Mouse (Mus musculus) liver, adult 2 months (tissue): Measurements from ENCODE around the gene Mrps14. TPM values are rescaled to one million over a fixed set of nuclear protein-coding genes. Genes with fewer than 3 reads are reported as not detected.

Experiments used
- DNase-seq: peaks from one replicate; pipeline ENCODE4 v3.0.0-alpha.2; 2011; ENCODE audit warnings: low read depth, low spot score; ENCODE audit errors: extremely low read depth
- H3K27ac ChIP-seq: fragments of 200-500 bp; replicated peaks from 2 replicates; pipeline ENCODE4 v1.5.1; 2012; ENCODE audit warnings: low read depth, mild to moderate bottlenecking, control low read depth, inconsistent platforms, low read length; ENCODE audit not compliant: insufficient read depth
- H3K27me3 ChIP-seq: fragments of 200-500 bp; 2 replicates; pipeline ENCODE4 v1.6.1; 2012; ENCODE audit warnings: mild to moderate bottlenecking, moderate library complexity, low read length, inconsistent platforms; ENCODE audit not compliant: control insufficient read depth, insufficient read depth
- H3K36me3 ChIP-seq: fragments of 200-500 bp; 2 replicates; pipeline ENCODE4 v1.6.1; 2012; ENCODE audit warnings: low read length, inconsistent platforms; ENCODE audit not compliant: control insufficient read depth, insufficient read depth
- H3K4me1 ChIP-seq: fragments of 200-500 bp; 2 replicates; pipeline ENCODE4 v1.6.1; 2011; ENCODE audit warnings: low read length; ENCODE audit not compliant: control insufficient read depth, insufficient read depth
- H3K4me3 ChIP-seq: fragments of 200-500 bp; 2 replicates; pipeline ENCODE4 v1.5.1; 2011; ENCODE audit warnings: low read depth, mild to moderate bottlenecking, control low read depth, low read length, moderate library complexity; ENCODE audit not compliant: insufficient read depth
- H3K79me2 ChIP-seq: fragments of 200-500 bp; 2 replicates; pipeline ENCODE4 v1.6.1; 2012; ENCODE audit warnings: inconsistent platforms, mild to moderate bottlenecking, low read length, moderate library complexity; ENCODE audit not compliant: control insufficient read depth, insufficient read depth
- H3K9ac ChIP-seq: fragments of 200-500 bp; 2 replicates; pipeline ENCODE4 v1.6.1; 2012; ENCODE audit warnings: low read depth, mild to moderate bottlenecking, control low read depth, inconsistent platforms, low read length
- CTCF ChIP-seq: fragments of 200-500 bp; IDR thresholded peaks from 2 replicates; pipeline ENCODE4 v1.5.1; 2011; ENCODE audit warnings: low read depth, low read length, control low read depth
- POLR2A ChIP-seq: fragments of 200-500 bp; IDR thresholded peaks from 2 replicates; pipeline ENCODE4 v1.6.1; 2011; ENCODE audit warnings: low read length, control low read depth; ENCODE audit not compliant: insufficient read depth; ENCODE audit errors: extremely low read depth
- WGBS: fragments of 180-500 bp; shearing (Covaris S2); methylation state at CpG from one replicate; pipeline ENCODE4 v1.1.7; 2018; 5-methylcytosine and 5-hydroxymethylcytosine counted together
- polyA plus RNA-seq: library from polyadenylated mRNA; depleted of rRNA; stranded (reverse); fragments of >200 nt; gene quantifications from 2 replicates; pipeline ENCODE4 v1.2.3, GENCODE M21; 2012; rRNA removed
- total RNA-seq: library from RNA; depleted of rRNA; stranded (reverse); fragments of >200 nt; gene quantifications from 2 replicates; pipeline ENCODE4 v1.2.3, GENCODE M21; 2014; rRNA removed

The Mrps14 gene
- 26.3 and 32.9 TPM in 2 replicates for total RNA-seq
- polyA plus RNA-seq, result 19.6 and 22.4 TPM in 2 replicates

DNA sequence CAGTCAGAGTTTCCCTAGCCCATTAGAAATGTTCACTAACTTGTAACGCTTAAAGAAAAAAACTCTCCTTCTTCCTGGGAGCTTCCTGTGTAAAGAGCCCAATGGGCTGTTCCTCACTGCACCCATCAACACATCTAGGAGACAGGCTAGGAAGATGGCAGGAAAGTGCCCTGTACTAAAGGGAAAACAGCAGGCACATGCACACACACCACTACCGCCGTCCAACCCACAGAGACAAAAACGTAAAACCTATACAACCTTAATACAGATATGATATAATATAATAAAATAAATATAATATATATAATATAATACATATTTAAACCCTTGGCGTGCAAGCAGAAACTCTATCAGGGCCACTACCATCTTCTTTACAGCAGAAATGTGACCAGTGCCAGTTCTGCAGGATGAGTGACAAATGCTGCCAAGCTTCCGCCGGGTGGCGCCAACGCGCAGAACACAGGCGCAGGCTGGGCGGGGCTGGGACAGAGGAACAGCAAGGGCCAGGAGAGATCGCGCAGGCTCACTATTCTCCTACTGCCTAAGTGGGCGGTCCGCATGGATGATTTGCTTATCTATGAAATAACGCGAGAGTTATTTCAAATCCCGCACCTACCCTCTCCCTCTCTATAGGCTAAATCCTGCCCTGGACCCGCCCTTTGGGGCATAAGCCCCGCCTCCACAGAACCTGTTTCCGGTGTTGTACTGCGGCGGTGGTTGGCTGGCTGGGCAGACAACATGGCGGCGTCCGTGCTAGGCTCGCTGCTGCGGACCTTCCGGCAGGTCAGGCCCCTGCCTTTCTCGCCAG is at the start of gene Mrps14:
Gene Mrps14 (plus strand): TSS at position 687 of the 808 bp plus-strand sequence.
- TF ChIP-seq CTCF (peak; percentile 91), POLR2A (peak; percentile 81)

GRCm38 (mm10) chr1:160145606-160146005 is 49.4 kb upstream of the Mrps14 start:
- TF ChIP-seq POLR2A, result no peak
- TF ChIP-seq CTCF, result no peak
- WGBS, result 64% methylated on average over 3 of the region's 3 CpGs
- H3K27me3 ChIP-seq, result 0 out of 2 replicates have a peak, but pooled peaks cover 3% of the 10 kb centered on the region
- no peaks in the 10 kb centered on the region for H3K36me3 ChIP-seq
- DNase-seq, result no peak
- no peaks in the 10 kb centered on the region for H3K79me2 ChIP-seq
- no peak overlapping the region for H3K9ac ChIP-seq
- no peaks in the 10 kb centered on the region for H3K4me1 ChIP-seq
- H3K4me3 ChIP-seq, result no peak overlapping the region
- H3K27ac ChIP-seq, result no peak overlapping the region

More for the DNA sequence above, at the start of gene Mrps14:
- peaks cover 2% of the 10 kb centered on the region; the same call in 1 of the 2 replicates for H3K4me1 ChIP-seq
- peak; percentile 98 for DNase-seq
- H3K79me2 ChIP-seq, result no peaks in the 10 kb centered on the region
- no peaks in the 10 kb centered on the region for H3K27me3 ChIP-seq
- WGBS, result 8% methylated on average over 31 of the region's 31 CpGs
- H3K36me3 ChIP-seq, result peaks cover 6% of the 10 kb centered on the region; the same call in 1 of the 2 replicates
- peak within 1 kb of the TSS; percentile 62 for H3K27ac ChIP-seq
- H3K9ac ChIP-seq, result peak within 1 kb of the TSS; percentile 84
- H3K4me3 ChIP-seq, result peak within 1 kb of the TSS; percentile 74

- no peak overlapping the region for H3K27ac ChIP-seq
- no peak overlapping the region for H3K9ac ChIP-seq
- H3K79me2 ChIP-seq, result no peaks in the 10 kb centered on the region
- H3K4me3 ChIP-seq, result no peak overlapping the region
- H3K36me3 ChIP-seq, result no peaks in the 10 kb centered on the region
- no peaks in the 10 kb centered on the region for H3K4me1 ChIP-seq
- no peak for DNase-seq
- 74% methylated on average over 7 of the region's 7 CpGs for WGBS
- TF ChIP-seq CTCF (no peak), POLR2A (no peak)
- H3K27me3 ChIP-seq, result 0 out of 2 replicates have a peak, but pooled peaks cover 3% of the 10 kb centered on the region
Measured at GRCm38 (mm10) chr1:160147274-160147673, 47.7 kb upstream of the Mrps14 start.

- TF ChIP-seq CTCF (no peak), POLR2A (no peak)
- H3K27me3 ChIP-seq, result 0 out of 2 replicates have a peak, but pooled peaks cover 3% of the 10 kb centered on the region
- DNase-seq, result no peak
- H3K9ac ChIP-seq, result no peak overlapping the region
- no peaks in the 10 kb centered on the region for H3K4me1 ChIP-seq
- no peaks in the 10 kb centered on the region for H3K79me2 ChIP-seq
- H3K4me3 ChIP-seq, result no peak overlapping the region
- no peak overlapping the region for H3K27ac ChIP-seq
- H3K36me3 ChIP-seq, result no peaks in the 10 kb centered on the region
- 75% methylated on average over 11 of the region's 11 CpGs for WGBS
Measured at GRCm38 (mm10) chr1:160149291-160149906, 45.6 kb upstream of the Mrps14 start.

GRCm38 (mm10) chr1:160150726-160151125 is 44.3 kb upstream of the Mrps14 start:
- H3K36me3 ChIP-seq, result no peaks in the 10 kb centered on the region
- no peak overlapping the region for H3K9ac ChIP-seq
- no peak overlapping the region for H3K27ac ChIP-seq
- TF ChIP-seq CTCF (no peak), POLR2A (no peak)
- H3K79me2 ChIP-seq, result no peaks in the 10 kb centered on the region
- H3K4me3 ChIP-seq, result no peak overlapping the region
- H3K27me3 ChIP-seq, result 0 out of 2 replicates have a peak, but pooled peaks cover 3% of the 10 kb centered on the region
- 50% methylated on average over 3 of the region's 3 CpGs for WGBS
- no peaks in the 10 kb centered on the region for H3K4me1 ChIP-seq
- DNase-seq, result no peak
